Mouse (Mus musculus) embryonic fibroblast, embryonic 13.5 days (primary cell): ENCODE measurements around the gene Apex1. TPM values are rescaled to one million over a fixed set of nuclear protein-coding genes. Genes with fewer than 3 reads are reported as not detected.

Source experiments
- H3K27ac ChIP-seq: 2 replicates; pipeline ENCODE4 v1.5.1; 2012; ENCODE audit warnings: low read length, control low read depth, inconsistent platforms; ENCODE audit not compliant: insufficient read depth
- H3K4me1 ChIP-seq: 2 replicates; pipeline ENCODE4 v1.6.1; 2011; ENCODE audit warnings: low read length; ENCODE audit not compliant: control insufficient read depth, insufficient read depth
- H3K4me3 ChIP-seq: 2 replicates; pipeline ENCODE4 v1.5.1; 2011; ENCODE audit warnings: mild to moderate bottlenecking, control low read depth, low read length; ENCODE audit not compliant: insufficient read depth
- CTCF ChIP-seq: IDR thresholded peaks from 2 replicates; pipeline ENCODE4 v1.5.1; 2011; ENCODE audit warnings: mild to moderate bottlenecking, control low read depth, low read length, moderate library complexity, borderline replicate concordance; ENCODE audit not compliant: insufficient read depth
- POLR2A ChIP-seq: IDR thresholded peaks from 2 replicates; pipeline ENCODE4 v1.6.1; 2011; ENCODE audit warnings: low read depth, mild to moderate bottlenecking, control low read depth, low read length, moderate library complexity
- polyA plus RNA-seq: library from polyadenylated mRNA; stranded (reverse); fragments of >200 nt; gene quantifications from 2 replicates; pipeline ENCODE4 v1.2.4, GENCODE M21; 2011; ENCODE audit warnings: low read depth; ENCODE audit not compliant: missing spikeins, insufficient read length

The Apex1 gene
- polyA plus RNA-seq = 62.4 and 68.1 TPM in 2 replicates

DNA sequence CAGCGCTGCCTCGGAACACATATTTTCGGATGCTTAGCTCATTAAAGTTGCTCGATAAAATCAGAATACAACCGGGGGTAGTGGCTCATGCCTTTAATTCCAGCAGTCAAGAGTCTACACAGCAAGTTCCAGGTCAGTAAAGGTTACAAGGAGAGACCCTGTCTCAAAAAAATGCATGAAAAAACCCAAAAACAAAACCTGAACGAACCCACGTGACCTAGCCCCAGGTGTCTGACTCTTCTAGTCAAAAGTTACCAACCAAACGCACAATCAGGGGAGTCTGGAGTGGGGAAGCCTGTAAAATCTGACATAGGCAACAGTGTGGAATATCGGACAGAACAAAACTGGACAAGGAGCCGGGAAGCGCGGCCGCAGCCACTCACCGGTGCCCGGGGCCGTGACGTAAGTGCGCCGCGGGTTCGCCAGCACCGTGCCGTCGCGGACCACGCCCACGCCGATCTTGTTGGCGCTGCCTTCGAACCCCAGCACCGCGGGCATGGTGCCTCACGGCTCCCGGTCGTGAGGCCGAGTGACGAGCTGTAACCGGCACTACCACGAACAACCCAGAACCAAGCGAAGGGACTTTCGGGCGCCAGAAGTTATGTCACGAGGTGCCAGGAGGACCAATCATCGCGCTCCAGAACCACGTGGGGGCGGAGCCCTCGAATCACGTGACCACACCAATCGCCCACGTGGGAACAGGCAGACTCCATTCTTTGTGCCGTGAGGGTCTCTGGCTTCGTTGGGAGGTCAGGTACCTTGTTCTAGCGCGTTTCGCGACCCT lies at the start of gene Apex1, which contains the start of gene Osgep:
Gene Apex1, plus strand, starts transcription at position 688 of the 784 bp plus-strand sequence.
Gene Osgep, minus strand, starts transcription at position 613 of the 784 bp plus-strand sequence.
- Histone ChIP-seq H3K4me1 (peaks cover 4% of the 10 kb centered on the region; the same call in 1 of the 2 replicates), H3K27ac (peak within 1 kb of the TSS; percentile 85), H3K4me3 (peak within 1 kb of the TSS; percentile 45)
- no peak for TF ChIP-seq CTCF
- TF ChIP-seq POLR2A = peak; percentile 77

DNA sequence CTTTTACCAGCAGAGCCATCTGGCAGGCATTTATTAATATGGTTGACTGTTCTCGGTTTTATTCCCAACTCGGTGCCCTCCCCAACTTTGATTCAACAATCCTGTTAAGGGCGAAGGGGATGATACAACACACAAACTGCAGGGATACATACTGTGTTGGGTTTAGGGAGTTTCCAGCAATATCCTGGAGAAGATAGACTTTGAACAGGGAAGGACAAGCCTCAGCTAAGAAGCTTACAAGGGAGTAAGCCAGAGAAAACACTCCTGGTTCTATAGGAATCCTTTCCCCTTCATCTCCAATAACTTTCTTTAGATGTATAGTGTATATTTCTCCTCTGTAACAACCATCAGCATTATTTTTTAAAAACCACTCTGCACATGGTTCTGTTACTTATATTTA lies 49.6 kb upstream of the Apex1 start:
- no peaks in the 10 kb centered on the region for H3K4me1 ChIP-seq
- H3K4me3 ChIP-seq = no peak overlapping the region
- no peak for TF ChIP-seq POLR2A
- TF ChIP-seq CTCF = no peak
- no peak overlapping the region for H3K27ac ChIP-seq

DNA sequence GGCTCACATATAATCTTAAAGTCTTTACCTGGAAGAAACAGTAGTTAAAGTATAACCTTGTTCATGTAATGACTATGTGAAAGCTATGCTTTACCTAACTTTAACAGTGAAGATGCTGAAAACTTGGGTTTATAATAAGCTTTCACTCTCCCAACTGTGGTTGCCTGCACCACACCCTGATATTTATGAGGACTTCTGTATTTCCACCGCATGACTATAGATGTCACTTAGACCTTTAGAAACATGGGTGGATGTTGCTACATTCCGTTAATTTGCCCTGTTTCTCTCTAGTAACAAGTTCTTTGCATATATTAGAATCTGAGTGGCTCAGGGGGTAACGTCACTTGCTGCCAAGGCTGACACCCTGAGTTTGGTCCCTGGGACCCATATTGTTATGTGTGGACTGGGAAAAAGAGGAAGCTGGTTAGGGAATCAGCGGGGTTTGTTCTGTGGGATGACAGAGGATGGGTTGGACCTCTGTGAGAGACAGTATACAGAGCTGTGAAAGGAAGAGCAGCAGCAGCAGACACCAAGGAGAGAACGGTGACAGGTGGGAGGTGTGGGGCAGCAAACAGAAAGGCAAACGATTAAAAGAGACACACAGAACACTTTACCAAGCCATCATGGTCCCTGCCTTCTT lies 49.1 kb upstream of the Apex1 start:
- no peak overlapping the region for H3K27ac ChIP-seq
- H3K4me1 ChIP-seq = no peaks in the 10 kb centered on the region
- no peak for TF ChIP-seq CTCF
- TF ChIP-seq POLR2A = no peak
- no peak overlapping the region for H3K4me3 ChIP-seq

- H3K27ac ChIP-seq = no peak overlapping the region
- no peak overlapping the region for H3K4me3 ChIP-seq
- no peak for TF ChIP-seq POLR2A
- TF ChIP-seq CTCF = no peak
- no peaks in the 10 kb centered on the region for H3K4me1 ChIP-seq
Observed at GRCm38 (mm10) chr14:50876236-50876950, 48.4 kb upstream of the Apex1 start.

GRCm38 (mm10) chr14:50891621-50892020 lies 33.1 kb upstream of the Apex1 start:
- Histone ChIP-seq H3K4me1 (0 out of 2 replicates have a peak, but pooled peaks cover 4% of the 10 kb centered on the region), H3K4me3 (no peak overlapping the region), H3K27ac (no peak overlapping the region)
- TF ChIP-seq CTCF = no peak
- no peak for TF ChIP-seq POLR2A

- Histone ChIP-seq H3K27ac (no peak overlapping the region), H3K4me3 (no peak overlapping the region), H3K4me1 (0 out of 2 replicates have a peak, but pooled peaks cover 5% of the 10 kb centered on the region)
- no peak for TF ChIP-seq POLR2A
- no peak for TF ChIP-seq CTCF
Observed at GRCm38 (mm10) chr14:50892091-50892490, 32.7 kb upstream of the Apex1 start.

- Histone ChIP-seq H3K4me1 (peaks cover 11% of the 10 kb centered on the region; the same call in 1 of the 2 replicates), H3K4me3 (no peak overlapping the region), H3K27ac (no peak overlapping the region)
- TF ChIP-seq POLR2A (no peak), CTCF (no peak)
Observed at GRCm38 (mm10) chr14:50892541-50893459, 32.0 kb upstream of the Apex1 start.

- Histone ChIP-seq H3K4me1 (peaks cover 11% of the 10 kb centered on the region; the same call in 1 of the 2 replicates), H3K4me3 (no peak overlapping the region), H3K27ac (peak overlapping the region; percentile 87)
- no peak for TF ChIP-seq POLR2A
- no peak for TF ChIP-seq CTCF
Observed at GRCm38 (mm10) chr14:50895407-50895806, 29.4 kb upstream of the Apex1 start.
